Mouse (Mus musculus) kidney, adult 2 months (tissue): Measurements from ENCODE around the gene Pfkfb1. TPM values are rescaled to one million over a fixed set of nuclear protein-coding genes. Genes with fewer than 3 reads are reported as not detected.
A peak's percentile ranks its signal among the peaks of the same experiment; 100 is the strongest.

ENCODE experiments used
- DNase-seq: peaks from one replicate; pipeline ENCODE4 v3.0.0; 2021
- H3K27ac ChIP-seq: fragments of 200-500 bp; 2 replicates; pipeline ENCODE4 v1.5.1; 2012; ENCODE audit warnings: low read depth, low read length, control low read depth, inconsistent platforms; ENCODE audit not compliant: insufficient read depth
- H3K27me3 ChIP-seq: fragments of 200-500 bp; replicated peaks from 2 replicates; pipeline ENCODE4 v1.6.1; 2012; ENCODE audit warnings: mild to moderate bottlenecking, moderate library complexity, low read length, inconsistent platforms; ENCODE audit not compliant: control insufficient read depth, insufficient read depth
- H3K36me3 ChIP-seq: fragments of 200-500 bp; 2 replicates; pipeline ENCODE4 v1.6.1; 2012; ENCODE audit warnings: mild to moderate bottlenecking, moderate library complexity, low read length, inconsistent platforms; ENCODE audit not compliant: control insufficient read depth, insufficient read depth
- H3K4me1 ChIP-seq: fragments of 200-500 bp; 2 replicates; pipeline ENCODE4 v1.6.1; 2011; ENCODE audit warnings: low read length; ENCODE audit not compliant: control insufficient read depth, insufficient read depth
- H3K4me3 ChIP-seq: fragments of 200-500 bp; 2 replicates; pipeline ENCODE4 v1.5.1; 2011; ENCODE audit warnings: mild to moderate bottlenecking, low read depth, low read length, control low read depth; ENCODE audit not compliant: insufficient read depth
- CTCF ChIP-seq: fragments of 200-500 bp; conservative IDR thresholded peaks from 2 replicates; pipeline ENCODE4 v1.5.1; 2011; ENCODE audit warnings: low read depth, mild to moderate bottlenecking, control low read depth, low read length, moderate library complexity, mixed read lengths; ENCODE audit not compliant: insufficient read depth, insufficient read length
- POLR2A ChIP-seq: fragments of 200-500 bp; IDR thresholded peaks from one replicate; pipeline ENCODE4 v1.6.1; 2011; ENCODE audit warnings: low read depth, low read length, control low read depth
- WGBS: fragments of 180-500 bp; shearing (Covaris S2); methylation state at CpG from one replicate; pipeline ENCODE4 v1.1.7; 2018; 5-methylcytosine and 5-hydroxymethylcytosine counted together
- polyA plus RNA-seq: library from polyadenylated mRNA; depleted of rRNA; stranded (reverse); fragments of >200 nt; gene quantifications from 2 replicates; pipeline ENCODE4 v1.2.3, GENCODE M21; 2012; rRNA removed

The Pfkfb1 gene
- polyA plus RNA-seq, result 5.5 and 5.8 TPM in 2 replicates

DNA sequence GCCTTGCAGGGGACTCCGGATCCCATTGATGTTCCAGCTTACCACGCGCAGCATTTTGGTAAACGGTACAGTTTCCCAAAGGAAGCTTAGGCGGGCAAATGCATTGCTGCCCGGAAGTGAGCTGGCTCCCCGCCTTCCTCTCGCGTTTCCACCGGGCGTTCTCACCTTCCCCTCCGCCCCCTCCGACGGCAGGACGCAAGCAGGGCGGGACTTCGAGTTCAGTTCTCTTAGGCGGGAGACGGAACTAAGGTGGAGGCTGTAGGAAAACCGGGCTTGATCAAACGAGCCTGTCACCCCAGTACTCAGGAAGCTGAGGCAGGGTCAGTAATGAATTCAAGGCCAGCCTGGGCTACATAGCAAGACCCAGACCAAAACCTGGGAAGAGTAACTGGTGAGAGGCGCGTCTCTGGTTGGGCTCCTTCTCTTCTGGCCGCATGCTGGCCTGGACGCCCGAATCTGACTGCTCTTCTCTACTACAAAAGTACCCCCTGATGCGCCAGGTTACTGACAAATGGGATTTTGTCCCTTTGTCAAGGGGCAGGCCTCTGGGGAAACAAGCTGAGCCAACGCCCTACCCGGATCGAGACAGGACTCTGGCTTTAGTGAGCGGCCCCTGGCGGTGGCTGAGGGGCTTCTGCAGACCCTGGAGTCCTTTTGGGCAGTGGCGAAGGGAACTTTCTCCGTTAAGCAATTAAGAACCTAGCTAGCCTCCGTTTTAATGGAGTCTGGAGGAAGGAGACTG is at the start of gene Pfkfb1:
Gene Pfkfb1, plus strand, starts transcription at position 207 of the 742 bp plus-strand sequence.
- H3K27ac ChIP-seq, result peak within 1 kb of the TSS; percentile 61
- no peak for TF ChIP-seq POLR2A
- 0 out of 2 replicates have a peak, but pooled peaks have one; percentile 26 for TF ChIP-seq CTCF
- no peaks in the 10 kb centered on the region for H3K27me3 ChIP-seq
- peak within 1 kb of the TSS; percentile 76 for H3K4me3 ChIP-seq
- H3K36me3 ChIP-seq, result no peaks in the 10 kb centered on the region
- WGBS, result under 1% methylated on average over 35 of the region's 35 CpGs
- peak; percentile 89 for DNase-seq
- peaks cover 3% of the 10 kb centered on the region; the same call in 1 of the 2 replicates for H3K4me1 ChIP-seq

DNA sequence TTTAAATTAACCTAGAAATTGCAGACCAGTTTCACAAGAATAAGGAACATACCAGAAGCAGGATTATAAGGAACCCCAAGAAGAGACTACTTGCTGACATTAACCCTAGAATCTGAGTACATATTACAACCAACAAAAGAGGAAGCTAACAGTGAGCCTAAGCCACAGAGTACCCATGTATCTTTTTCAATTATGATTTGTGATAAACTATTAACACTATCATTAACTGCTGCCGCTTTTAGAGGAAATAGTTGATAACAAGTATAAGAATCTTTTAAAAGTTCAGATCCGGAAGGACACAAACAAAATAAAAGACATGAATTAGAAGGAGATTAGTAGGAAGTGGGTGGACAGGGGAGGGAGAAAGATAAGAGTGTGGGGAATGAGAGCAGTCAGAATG is 47.9 kb upstream of the Pfkfb1 start:
- H3K27ac ChIP-seq, result no peak overlapping the region
- no peaks in the 10 kb centered on the region for H3K27me3 ChIP-seq
- no peaks in the 10 kb centered on the region for H3K36me3 ChIP-seq
- DNase-seq, result no peak
- TF ChIP-seq POLR2A (no peak), CTCF (no peak)
- WGBS, result 75% methylated on average over 2 of the region's 2 CpGs
- H3K4me3 ChIP-seq, result no peak overlapping the region
- no peaks in the 10 kb centered on the region for H3K4me1 ChIP-seq

DNA sequence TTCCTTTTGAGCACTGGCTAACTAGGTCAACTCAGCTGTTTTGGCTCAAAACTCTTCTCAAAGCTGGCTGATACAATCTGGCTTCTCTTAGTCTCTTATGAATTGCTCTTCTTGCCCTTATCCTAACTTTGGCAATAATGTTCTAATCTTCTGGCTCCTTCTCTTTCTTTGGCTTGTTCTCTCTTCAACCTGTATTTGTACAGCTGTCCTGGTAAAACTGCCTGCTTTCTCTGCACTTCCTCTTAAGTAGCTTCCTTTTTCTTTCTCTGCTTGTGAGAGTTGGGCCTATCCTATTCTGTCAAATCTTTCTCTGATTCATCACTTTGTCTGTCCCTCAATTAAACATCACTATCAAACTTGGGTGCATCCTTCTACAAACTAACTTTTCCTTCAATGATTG is 46.3 kb upstream of the Pfkfb1 start:
- Histone ChIP-seq H3K4me1 (no peaks in the 10 kb centered on the region), H3K36me3 (no peaks in the 10 kb centered on the region), H3K27me3 (no peaks in the 10 kb centered on the region), H3K4me3 (no peak overlapping the region), H3K27ac (no peak overlapping the region)
- TF ChIP-seq CTCF (no peak), POLR2A (no peak)
- no peak for DNase-seq

DNA sequence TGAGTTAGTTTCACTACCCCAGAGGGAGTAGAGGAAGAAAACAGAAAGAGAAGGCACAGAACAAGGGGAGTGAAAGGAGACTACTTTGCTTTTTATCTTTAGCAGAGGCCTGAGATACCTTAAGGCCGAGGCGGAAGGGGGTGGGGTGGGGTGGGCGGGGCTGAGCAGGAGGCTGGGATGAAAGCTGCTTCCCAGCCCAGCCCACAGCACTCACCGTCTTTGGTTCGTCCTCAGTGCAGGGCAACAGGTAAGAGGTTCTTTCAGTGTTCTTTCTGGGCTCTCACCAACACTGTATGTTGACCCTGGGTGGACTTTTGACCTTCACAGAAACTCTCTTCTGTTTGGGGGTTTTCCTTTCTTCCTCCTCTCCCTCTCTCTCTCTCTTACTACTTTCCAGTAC is 40.8 kb upstream of the Pfkfb1 start, which contains the start of gene Alas2:
Gene Alas2, plus strand, starts transcription at position 137 of the 400 bp plus-strand sequence.
- Histone ChIP-seq H3K36me3 (no peaks in the 10 kb centered on the region), H3K4me1 (no peaks in the 10 kb centered on the region), H3K27me3 (no peaks in the 10 kb centered on the region), H3K4me3 (no peak within 1 kb of the TSS), H3K27ac (no peak within 1 kb of the TSS)
- no peak for DNase-seq
- WGBS, result 73% methylated on average over 5 of the region's 5 CpGs
- TF ChIP-seq CTCF (no peak), POLR2A (no peak)

DNA sequence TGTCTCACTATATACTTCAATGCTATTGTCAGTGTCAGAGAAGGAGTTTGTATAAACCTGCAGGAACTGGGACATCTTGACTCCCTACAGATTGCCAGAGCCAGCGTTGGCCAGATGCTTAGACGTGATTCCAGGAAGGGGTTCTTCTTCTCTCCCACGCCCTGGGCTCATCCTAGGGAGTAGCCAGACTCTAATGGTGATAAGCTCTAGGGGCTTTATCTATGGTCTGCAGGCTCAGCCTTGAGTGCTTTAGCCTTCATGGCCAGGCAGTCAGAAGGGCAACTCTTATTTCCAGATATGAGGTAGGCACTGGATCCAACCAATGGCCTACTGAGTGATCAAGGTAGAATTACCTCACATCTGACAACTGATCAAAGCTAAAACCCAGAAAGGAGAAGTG is 38.4 kb upstream of the Pfkfb1 start:
- no peak for TF ChIP-seq POLR2A
- no peaks in the 10 kb centered on the region for H3K4me1 ChIP-seq
- WGBS, result 93% methylated on average over 3 of the region's 3 CpGs
- DNase-seq, result no peak
- H3K27ac ChIP-seq, result no peak overlapping the region
- no peaks in the 10 kb centered on the region for H3K36me3 ChIP-seq
- no peaks in the 10 kb centered on the region for H3K27me3 ChIP-seq
- H3K4me3 ChIP-seq, result no peak overlapping the region

DNA sequence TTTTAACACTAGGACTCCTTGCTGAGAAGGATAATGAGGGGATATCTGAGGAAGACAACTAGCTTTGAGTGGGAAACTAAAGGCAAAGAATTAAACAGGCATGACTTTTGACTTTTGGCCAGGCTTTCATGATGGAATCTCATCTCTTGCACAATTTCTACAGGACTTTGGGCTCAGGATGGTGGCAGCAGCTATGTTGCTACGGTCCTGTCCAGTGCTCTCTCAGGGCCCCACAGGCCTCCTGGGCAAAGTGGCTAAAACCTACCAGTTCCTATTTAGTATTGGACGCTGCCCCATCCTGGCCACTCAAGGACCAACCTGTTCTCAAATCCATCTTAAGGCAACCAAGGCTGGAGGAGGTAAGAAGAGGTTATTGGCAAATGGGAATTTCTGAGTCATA is 36.0 kb upstream of the Pfkfb1 start:
- H3K27me3 ChIP-seq, result no peaks in the 10 kb centered on the region
- no peak overlapping the region for H3K4me3 ChIP-seq
- H3K36me3 ChIP-seq, result no peaks in the 10 kb centered on the region
- WGBS, result 70% methylated on average over 2 of the region's 2 CpGs
- DNase-seq, result peak; percentile 23
- H3K27ac ChIP-seq, result no peak overlapping the region
- TF ChIP-seq POLR2A (no peak), CTCF (no peak)
- no peaks in the 10 kb centered on the region for H3K4me1 ChIP-seq

DNA sequence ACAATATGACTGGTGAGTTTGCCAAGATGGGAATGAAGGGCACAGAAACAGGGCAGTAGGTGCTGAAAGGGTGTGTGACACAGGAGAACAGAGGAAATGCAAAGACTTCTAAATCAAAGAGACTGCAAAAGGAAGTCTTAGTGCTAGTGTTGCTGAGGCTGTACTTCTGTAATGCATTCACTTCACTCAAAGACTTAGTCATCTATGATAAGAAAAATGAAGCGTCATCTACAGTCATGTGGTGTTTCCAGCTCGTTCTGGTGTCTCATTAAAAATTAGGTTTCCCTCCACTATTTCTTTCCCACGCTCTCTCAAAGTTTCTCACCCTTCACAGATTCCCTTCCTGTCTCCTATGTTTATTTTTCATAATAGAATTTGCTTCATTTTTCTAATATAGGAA is 34.0 kb upstream of the Pfkfb1 start:
- WGBS, result 93% methylated on average over 3 of the region's 3 CpGs
- no peak for DNase-seq
- TF ChIP-seq POLR2A (no peak), CTCF (no peak)

More for the DNA sequence above, 34.0 kb upstream of the Pfkfb1 start:
- H3K4me3 ChIP-seq, result no peak overlapping the region
- no peak overlapping the region for H3K27ac ChIP-seq
- no peaks in the 10 kb centered on the region for H3K4me1 ChIP-seq
- H3K36me3 ChIP-seq, result no peaks in the 10 kb centered on the region
- H3K27me3 ChIP-seq, result no peaks in the 10 kb centered on the region
